Mouse (Mus musculus): Measurements from ENCODE around the gene Zbtb45.

The Zbtb45 gene

GRCm38 (mm10) chr7:12997230-12997629, 12.6 kb downstream of the Zbtb45 start:
- no peak for DNase-seq (ENCODE audit: low spot score)

GRCm38 (mm10) chr7:12995862-12996261, 14.0 kb downstream of the Zbtb45 start:
- DNase-seq (ENCODE audit: low spot score) = no peak

- no peak for DNase-seq (ENCODE audit: low spot score)
These were observed 16.7 kb downstream of the Zbtb45 start for GRCm38 (mm10) chr7:12993148-12993547.

- no peak for DNase-seq (ENCODE audit: low spot score)
These were observed 17.6 kb downstream of the Zbtb45 start for GRCm38 (mm10) chr7:12992222-12992621.

- no peak for DNase-seq (ENCODE audit: low spot score)
These were observed 22.2 kb downstream of the Zbtb45 start for GRCm38 (mm10) chr7:12987409-12988189.

GRCm38 (mm10) chr7:12986906-12987305, 22.9 kb downstream of the Zbtb45 start:
- DNase-seq (ENCODE audit: low spot score) = no peak

GRCm38 (mm10) chr7:12985724-12986123, 24.1 kb downstream of the Zbtb45 start:
- DNase-seq (ENCODE audit: low spot score) = no peak

- DNase-seq (ENCODE audit: low spot score) = no peak
These were observed 29.5 kb downstream of the Zbtb45 start for GRCm38 (mm10) chr7:12980291-12980690.

- DNase-seq (ENCODE audit: low spot score) = no peak
These were observed 30.1 kb downstream of the Zbtb45 start for GRCm38 (mm10) chr7:12979776-12980175.

GRCm38 (mm10) chr7:12978931-12979722, 30.7 kb downstream of the Zbtb45 start:
- DNase-seq (ENCODE audit: low spot score) = no peak

GRCm38 (mm10) chr7:12977682-12978389, 32.0 kb downstream of the Zbtb45 start, which contains the start of gene Zfp446:
TSS of gene Zfp446 (plus strand) at chr7:12977848.
- peak; percentile 98 for DNase-seq (ENCODE audit: low spot score)

GRCm38 (mm10) chr7:12970906-12971305, 38.9 kb downstream of the Zbtb45 start:
- no peak for DNase-seq (ENCODE audit: low spot score)

GRCm38 (mm10) chr7:12966104-12966845, 43.6 kb downstream of the Zbtb45 start:
- DNase-seq (ENCODE audit: low spot score) = peak; percentile 54

GRCm38 (mm10) chr7:12965678-12966091, 44.1 kb downstream of the Zbtb45 start, which contains the start of gene Zfp324:
TSS of gene Zfp324 (plus strand) at chr7:12965838.
- peak; percentile 93 for DNase-seq (ENCODE audit: low spot score)

- DNase-seq (ENCODE audit: low spot score) = peak; percentile 85
These were observed 48.2 kb downstream of the Zbtb45 start for GRCm38 (mm10) chr7:12961511-12962141.

- peak; percentile 10 for DNase-seq (ENCODE audit: low spot score)
These were observed 50.1 kb downstream of the Zbtb45 start for GRCm38 (mm10) chr7:12959718-12960117.

- DNase-seq (ENCODE audit: low spot score) = no peak
These were observed 50.9 kb downstream of the Zbtb45 start for GRCm38 (mm10) chr7:12958948-12959347.

- no peak for DNase-seq (ENCODE audit: low spot score)
These were observed 52.3 kb downstream of the Zbtb45 start for GRCm38 (mm10) chr7:12957511-12957910.

GRCm38 (mm10) chr7:12954896-12955295, 54.9 kb downstream of the Zbtb45 start:
- DNase-seq (ENCODE audit: low spot score) = no peak
